Mouse (Mus musculus) left cerebral cortex, adult 9 months (tissue): ENCODE data around the gene Eml2.

Experiments
- DNase-seq, 2 experiments: peaks; one replicate each; pipeline ENCODE4 v3.0.0; 2022; ENCODE audit warnings: low spot score in 2 of 2

Gene Eml2

DNA sequence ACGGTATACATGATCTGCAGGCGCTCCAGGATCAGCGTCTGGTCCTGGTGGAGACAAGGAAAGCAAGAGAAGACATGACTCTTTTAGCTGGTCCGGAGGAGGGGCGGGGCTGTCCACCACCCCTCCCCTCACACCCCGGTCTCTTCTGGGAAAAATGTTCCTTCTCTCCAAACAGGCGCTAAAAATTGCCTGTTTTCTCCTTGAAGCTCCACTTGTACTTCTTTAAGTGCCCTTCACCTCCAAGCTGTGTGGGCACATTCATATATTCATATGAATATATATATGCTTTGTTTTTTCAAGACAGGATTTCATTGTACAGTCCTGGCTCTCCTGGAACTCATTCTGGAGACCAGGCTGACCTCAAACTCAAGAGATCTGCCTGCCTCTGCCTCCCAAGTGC lies 13.3 kb upstream of the Eml2 start:
- no peak for DNase-seq

- no peak for DNase-seq
Observed at GRCm38 (mm10) chr7:19163752-19164151, 12.5 kb upstream of the Eml2 start.

GRCm38 (mm10) chr7:19164189-19164588 lies 12.0 kb upstream of the Eml2 start:
- no peak for DNase-seq

DNA sequence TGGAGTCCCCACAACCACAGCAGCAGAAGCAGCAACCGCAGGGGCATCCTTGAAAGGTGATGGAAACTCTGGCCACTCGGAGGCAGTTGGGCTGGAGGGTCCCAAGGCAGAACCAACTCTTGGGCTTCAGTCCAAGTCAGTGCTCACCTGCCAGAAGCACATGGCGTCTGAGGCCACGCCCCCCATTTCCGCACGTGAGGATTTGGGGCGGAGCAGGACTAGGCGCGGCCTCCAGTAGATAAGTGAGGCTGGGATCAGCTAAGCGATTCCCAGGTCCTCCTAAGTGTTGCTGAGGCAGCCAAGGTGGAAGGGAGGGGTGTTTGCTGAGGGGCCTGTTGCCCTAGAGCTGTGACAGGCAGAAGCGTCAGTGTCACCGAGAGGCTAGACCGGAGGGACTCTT lies 11.2 kb upstream of the Eml2 start:
- no peak for DNase-seq

- DNase-seq: no peak
Observed at GRCm38 (mm10) chr7:19165656-19166423, 10.4 kb upstream of the Eml2 start, which contains the start of gene Gipr. Gene Gipr, minus strand, starts transcription at chr7:19166127.

DNA sequence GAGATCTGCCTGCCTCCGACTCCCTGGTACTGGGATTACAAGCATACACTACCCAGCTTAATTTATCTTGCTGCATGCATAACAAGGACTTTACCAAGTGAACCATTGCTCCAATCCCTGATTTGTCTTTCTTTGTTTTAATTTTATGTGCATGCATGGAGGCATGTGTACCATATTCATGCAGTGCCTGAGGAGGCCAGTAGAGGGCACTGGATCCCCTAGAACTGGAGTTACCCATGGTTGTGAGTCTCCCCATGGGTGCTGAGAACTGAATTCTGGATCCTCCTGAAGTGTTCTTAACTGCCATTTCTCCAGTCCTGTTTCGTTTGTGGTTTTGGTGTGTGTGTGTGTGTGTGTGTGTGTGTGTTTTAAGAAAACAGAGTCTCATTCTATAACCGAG lies 9.2 kb upstream of the Eml2 start:
- DNase-seq: no peak

DNA sequence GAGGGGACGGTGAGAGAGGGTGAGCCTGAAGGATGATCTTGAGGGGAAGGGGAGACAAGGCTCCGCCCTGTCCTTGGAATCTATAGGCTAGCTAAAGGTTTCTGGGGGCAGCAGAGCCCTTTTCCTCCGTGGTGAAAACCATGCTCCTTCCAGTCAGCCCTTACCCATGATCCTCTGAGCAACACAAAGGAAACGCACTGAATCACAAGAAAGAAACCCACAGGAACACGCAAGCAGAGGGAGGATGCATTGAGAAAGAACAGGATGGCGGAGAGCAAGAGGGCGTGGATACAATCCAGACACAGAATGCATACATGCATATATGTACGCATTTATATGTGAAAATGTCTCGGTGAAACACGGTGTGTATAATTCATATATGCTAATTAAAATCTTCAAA lies 6.7 kb upstream of the Eml2 start:
- no peak for DNase-seq

- peak in 1 of 2 experiments; percentile 73 for DNase-seq
Observed at GRCm38 (mm10) chr7:19170142-19170541, 6.1 kb upstream of the Eml2 start.

GRCm38 (mm10) chr7:19171831-19172230 lies 4.4 kb upstream of the Eml2 start:
- no peak for DNase-seq

GRCm38 (mm10) chr7:19172874-19173273 lies 3.3 kb upstream of the Eml2 start:
- peak in 1 of 2 experiments; percentile 89 for DNase-seq

- no peak for DNase-seq
Observed at GRCm38 (mm10) chr7:19176516-19176947, 311 bp downstream of the Eml2 start.

DNA sequence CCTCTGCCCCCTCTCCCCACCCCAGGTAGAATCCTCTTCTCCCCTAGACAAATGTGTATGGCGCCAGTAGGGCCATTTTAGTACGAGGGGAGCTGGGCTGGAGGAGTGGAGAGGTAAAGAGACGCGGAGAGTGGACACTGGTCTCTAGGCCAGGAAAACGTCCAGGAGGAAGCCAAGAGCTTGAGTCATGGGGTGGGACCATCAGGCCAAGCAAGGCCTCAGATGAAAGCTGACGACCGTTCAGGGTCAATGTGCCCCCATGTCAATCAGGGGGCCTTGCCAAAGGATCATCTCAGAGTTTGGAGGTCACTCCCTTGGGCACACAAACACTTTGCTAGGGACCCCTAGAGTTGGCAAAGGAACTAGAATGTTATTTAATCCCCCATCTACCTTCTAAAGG lies 995 bp downstream of the Eml2 start:
- no peak for DNase-seq

GRCm38 (mm10) chr7:19178035-19178434 lies 1.8 kb downstream of the Eml2 start:
- DNase-seq: no peak

GRCm38 (mm10) chr7:19178443-19179092 lies 2.3 kb downstream of the Eml2 start:
- DNase-seq: peak in 1 of 2 experiments; percentile 91

DNA sequence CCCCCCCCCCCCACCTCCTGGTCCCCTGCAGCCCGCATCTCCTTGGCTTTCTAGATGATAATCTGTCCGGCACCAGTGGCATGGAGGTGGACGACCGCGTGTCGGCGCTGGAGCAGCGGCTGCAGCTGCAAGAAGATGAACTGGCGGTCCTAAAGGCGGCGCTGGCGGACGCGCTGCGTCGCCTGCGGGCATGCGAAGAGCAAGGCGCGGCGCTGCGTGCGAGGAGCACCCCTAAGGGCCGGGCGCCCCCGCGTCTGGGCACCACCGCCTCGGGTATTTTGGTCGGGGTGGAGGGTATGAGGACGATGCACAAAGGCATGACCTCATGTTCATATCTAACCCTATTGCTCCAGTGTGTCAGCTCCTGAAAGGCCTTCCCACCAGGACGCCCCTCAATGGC lies 3.0 kb downstream of the Eml2 start:
- DNase-seq: peak in 1 of 2 experiments; percentile 70

DNA sequence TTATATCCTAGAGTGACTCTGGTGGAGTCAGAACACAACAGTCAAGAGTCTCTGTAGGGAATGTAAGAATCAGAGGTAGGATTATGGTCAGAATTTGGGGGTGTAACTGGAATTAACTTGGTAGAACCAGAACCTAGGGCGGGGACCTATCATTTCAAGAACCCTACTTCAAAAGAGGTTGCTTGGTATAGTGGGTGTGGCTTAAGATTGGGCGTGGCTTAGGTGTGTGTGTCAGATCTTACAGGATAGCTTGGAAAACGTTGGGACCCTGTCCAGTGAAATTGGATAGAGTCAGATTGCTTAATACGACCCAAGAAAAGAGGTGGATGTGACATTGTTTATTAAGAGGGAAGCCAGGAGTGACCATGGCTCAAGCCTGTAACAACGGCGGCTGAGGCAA lies 3.7 kb downstream of the Eml2 start:
- DNase-seq: no peak

GRCm38 (mm10) chr7:19180862-19181429 lies 4.7 kb downstream of the Eml2 start:
- DNase-seq: no peak

DNA sequence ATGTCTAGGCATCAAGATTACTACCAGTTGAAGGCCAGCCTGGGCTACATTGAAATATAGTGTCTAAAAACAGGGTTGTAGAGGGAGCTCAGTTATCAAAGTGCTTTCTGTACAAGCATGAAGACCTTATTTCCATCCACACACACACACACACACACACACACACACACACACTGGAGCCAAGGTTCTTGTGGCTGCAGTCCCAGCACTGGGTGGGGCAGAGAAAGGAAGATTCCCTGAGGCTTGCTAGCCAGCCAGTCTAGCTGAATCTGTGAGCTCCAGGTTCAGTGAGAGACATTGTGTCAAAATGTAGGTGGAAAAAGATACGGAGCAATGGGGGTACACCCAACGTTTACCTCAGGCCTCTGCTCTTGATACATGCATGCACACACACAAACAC lies 8.0 kb downstream of the Eml2 start:
- no peak for DNase-seq

DNA sequence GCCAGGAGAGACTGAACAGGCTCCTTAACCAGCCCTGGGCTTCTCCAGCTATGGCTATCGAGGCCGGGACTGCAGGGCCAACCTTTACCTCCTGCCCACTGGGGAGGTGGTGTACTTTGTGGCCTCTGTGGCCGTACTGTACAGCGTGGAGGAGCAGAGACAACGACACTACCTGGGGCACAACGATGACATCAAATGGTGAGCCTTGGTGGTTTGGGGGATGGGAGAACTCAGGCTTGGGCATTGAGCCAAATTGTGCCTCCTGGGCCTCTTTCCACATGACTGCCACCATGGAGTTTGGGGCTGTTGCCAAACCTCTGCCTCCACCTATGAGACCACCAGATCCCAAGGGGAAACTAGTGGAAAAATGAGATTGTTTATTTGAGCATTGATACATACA lies 8.5 kb downstream of the Eml2 start:
- DNase-seq: no peak

DNA sequence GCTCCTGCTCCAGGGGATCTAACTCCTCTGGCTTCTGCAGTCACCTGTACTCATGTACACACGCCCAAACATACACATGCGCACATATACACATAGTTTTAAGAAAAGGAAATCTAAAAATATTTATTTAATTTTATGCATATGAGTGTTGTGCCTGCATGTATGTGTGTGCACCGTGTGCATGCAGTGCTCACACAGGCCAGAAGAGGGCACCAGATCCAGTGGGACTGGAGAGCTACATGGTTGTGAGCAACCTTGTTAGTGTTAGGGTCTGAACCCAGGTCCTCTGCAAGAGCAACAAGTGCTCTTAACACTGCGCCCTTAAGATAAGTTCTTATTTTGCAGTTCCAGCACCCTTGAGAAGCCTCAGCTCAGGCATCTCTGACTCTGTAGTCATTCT lies 18.5 kb downstream of the Eml2 start:
- DNase-seq: no peak

GRCm38 (mm10) chr7:19196676-19197075 lies 20.5 kb downstream of the Eml2 start:
- DNase-seq: peak in 1 of 2 experiments; percentile 56

GRCm38 (mm10) chr7:19197985-19198384 lies 21.8 kb downstream of the Eml2 start:
- DNase-seq: no peak

GRCm38 (mm10) chr7:19201660-19202059 lies 25.4 kb downstream of the Eml2 start:
- DNase-seq: no peak
